Mouse (Mus musculus): Measurements from ENCODE around the gene Sertad3.
"Not testable (repeated sequence)": the region's sequence is repeated elsewhere in the genome, so short reads cannot be mapped to it uniquely, and the experiment has no call there.

The Sertad3 gene

GRCm38 (mm10) chr7:27494659-27495367 is 21.2 kb downstream of the Sertad3 start:
- DNase-seq: not testable (repeated sequence)

- DNase-seq: no peak
Observed at GRCm38 (mm10) chr7:27499036-27499435, 25.5 kb downstream of the Sertad3 start, which contains the start of gene Prx. Gene Prx, plus strand, starts transcription at chr7:27499324.

- no peak for DNase-seq
Observed at GRCm38 (mm10) chr7:27501620-27502019, 28.1 kb downstream of the Sertad3 start.

- no peak for DNase-seq
Observed at GRCm38 (mm10) chr7:27506765-27507370, 33.3 kb downstream of the Sertad3 start.

GRCm38 (mm10) chr7:27507711-27508647 is 34.4 kb downstream of the Sertad3 start:
- DNase-seq: peak; percentile 89

- peak; percentile 61 for DNase-seq
Observed at GRCm38 (mm10) chr7:27508648-27509005, 35.1 kb downstream of the Sertad3 start.

GRCm38 (mm10) chr7:27510809-27511208 is 37.2 kb downstream of the Sertad3 start:
- DNase-seq: no peak

GRCm38 (mm10) chr7:27514961-27515360 is 41.4 kb downstream of the Sertad3 start:
- DNase-seq: no peak

- DNase-seq: no peak
Observed at GRCm38 (mm10) chr7:27518314-27518713, 44.7 kb downstream of the Sertad3 start.

GRCm38 (mm10) chr7:27520104-27520503 is 46.5 kb downstream of the Sertad3 start:
- no peak for DNase-seq

- no peak for DNase-seq
Observed at GRCm38 (mm10) chr7:27520599-27520998, 47.0 kb downstream of the Sertad3 start.

GRCm38 (mm10) chr7:27522967-27523366 is 49.4 kb downstream of the Sertad3 start, which contains the start of gene Hipk4:
Gene Hipk4, plus strand, starts transcription at chr7:27523267.
- no peak for DNase-seq

- no peak for DNase-seq
Observed at GRCm38 (mm10) chr7:27523805-27524204, 50.2 kb downstream of the Sertad3 start.

GRCm38 (mm10) chr7:27526039-27526827 is 52.7 kb downstream of the Sertad3 start:
- DNase-seq: peak; percentile 83

Measured in right cerebral cortex, postnatal 4 days (tissue).